Mouse (Mus musculus) neural tube, embryonic 15.5 days (tissue): ENCODE data around the gene Gid4. TPM values are rescaled to one million over a fixed set of nuclear protein-coding genes. Genes with fewer than 3 reads are reported as not detected.
"Not testable (repeated sequence)": the region's sequence is repeated elsewhere in the genome, so short reads cannot be mapped to it uniquely, and the experiment has no call there.

ENCODE experiments used
- ATAC-seq: fragments of 200-750 bp; cut with Nextera tagmentation; 2 replicates; pipeline ENCODE4 v1.8.0; 2017; ENCODE audit warnings: mild to moderate bottlenecking, moderate TSS enrichment, moderate library complexity; ENCODE audit not compliant: low FRiP score
- H3K27ac ChIP-seq: fragments of 300-500 bp; sonication (generic); replicated peaks from 2 replicates; pipeline ENCODE4 v1.5.1; 2015; ENCODE audit warnings: mild to moderate bottlenecking, inconsistent platforms
- H3K27me3 ChIP-seq: fragments of 300-500 bp; sonication (generic); replicated peaks from 2 replicates; pipeline ENCODE4 v1.6.1; 2015; ENCODE audit warnings: inconsistent platforms
- H3K36me3 ChIP-seq: fragments of 300-500 bp; sonication (generic); 2 replicates; pipeline ENCODE4 v1.6.1; 2015; ENCODE audit warnings: inconsistent platforms
- H3K4me1 ChIP-seq: fragments of 300-500 bp; sonication (generic); 2 replicates; pipeline ENCODE4 v1.6.1; 2015; ENCODE audit warnings: inconsistent platforms
- H3K4me2 ChIP-seq: fragments of 300-500 bp; sonication (generic); 2 replicates; pipeline ENCODE4 v1.6.1; 2015; ENCODE audit warnings: inconsistent platforms, mild to moderate bottlenecking, moderate library complexity
- H3K4me3 ChIP-seq: fragments of 300-500 bp; sonication (generic); replicated peaks from 2 replicates; pipeline ENCODE4 v1.5.1; 2015; ENCODE audit warnings: mild to moderate bottlenecking, inconsistent platforms
- H3K9ac ChIP-seq: fragments of 300-500 bp; sonication (generic); replicated peaks from 2 replicates; pipeline ENCODE4 v1.6.1; 2015; ENCODE audit warnings: mild to moderate bottlenecking, inconsistent platforms
- H3K9me3 ChIP-seq: fragments of 300-500 bp; sonication (generic); replicated peaks from 2 replicates; pipeline ENCODE4 v1.6.1; 2016; ENCODE audit warnings: inconsistent platforms
- WGBS: fragments of 180-500 bp; shearing (Covaris S2); methylation state at CpG from one replicate; pipeline ENCODE4 v1.1.7; 2015; ENCODE audit warnings: mixed read lengths; 5-methylcytosine and 5-hydroxymethylcytosine counted together
- polyA plus RNA-seq: library from polyadenylated mRNA; unstranded; fragments of >200 nt; fragmentation: Nextera tagmentation; extraction: Ambion mirVana; gene quantifications from 2 replicates; pipeline ENCODE4 v1.2.1, GENCODE M21; 2015

Gid4 gene
- polyA plus RNA-seq, 1 experiment from 2014 or later, result 22.5 TPM

DNA sequence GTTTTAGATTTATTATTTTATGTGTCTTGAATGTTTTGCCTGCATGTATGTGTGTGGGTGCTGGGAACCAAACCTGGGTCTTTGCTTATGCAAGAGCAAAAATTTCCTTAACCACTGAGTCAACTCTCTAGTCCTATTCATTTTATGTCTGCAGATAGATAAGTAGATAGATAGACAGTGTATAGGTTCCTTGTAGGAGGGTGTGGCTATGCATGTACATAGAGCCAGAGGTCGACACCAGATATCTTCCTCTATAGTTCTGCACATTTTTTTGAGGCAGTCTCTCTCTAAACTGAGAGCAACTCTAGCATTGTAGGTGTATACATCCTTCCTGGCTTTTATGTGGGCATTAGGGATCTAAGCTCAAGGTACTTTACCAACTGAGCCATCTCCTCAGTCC, 18.2 kb downstream of the Gid4 start:
- Histone ChIP-seq H3K4me3 (no peak overlapping the region), H3K9ac (no peak overlapping the region), H3K36me3 (peaks cover 71% of the 10 kb centered on the region), H3K4me1 (no peaks in the 10 kb centered on the region), H3K9me3 (no peaks in the 10 kb centered on the region), H3K27ac (no peak overlapping the region), H3K27me3 (no peaks in the 10 kb centered on the region), H3K4me2 (no peak overlapping the region)
- no peak for ATAC-seq
- WGBS, result 97% methylated on average over 1 of the region's 1 CpGs

DNA sequence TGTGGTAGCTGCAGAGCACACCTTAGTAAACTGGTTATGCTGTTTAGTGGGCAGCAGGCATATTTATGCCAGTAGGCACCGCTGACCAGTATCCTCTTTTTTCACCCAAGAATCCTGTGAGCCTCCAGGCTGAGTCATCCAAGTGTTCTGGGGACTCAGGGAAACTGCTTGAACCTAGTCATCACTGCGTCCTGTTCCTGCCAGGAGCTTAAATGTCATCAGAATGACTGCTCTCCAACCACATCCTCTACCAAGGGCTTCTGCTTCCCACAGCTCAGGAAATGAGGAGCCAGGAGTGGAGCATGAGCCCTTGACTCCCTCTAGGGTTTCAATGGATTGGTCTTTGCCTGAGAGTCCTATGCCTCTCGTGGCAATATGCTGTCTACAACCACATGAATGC, 19.7 kb downstream of the Gid4 start:
- Histone ChIP-seq H3K4me1 (no peaks in the 10 kb centered on the region), H3K9ac (no peak overlapping the region), H3K27me3 (no peaks in the 10 kb centered on the region), H3K36me3 (peaks cover 75% of the 10 kb centered on the region), H3K4me2 (no peak overlapping the region), H3K9me3 (no peaks in the 10 kb centered on the region), H3K4me3 (no peak overlapping the region), H3K27ac (no peak overlapping the region)
- no peak for ATAC-seq
- WGBS, result 96% methylated on average over 3 of the region's 3 CpGs

DNA sequence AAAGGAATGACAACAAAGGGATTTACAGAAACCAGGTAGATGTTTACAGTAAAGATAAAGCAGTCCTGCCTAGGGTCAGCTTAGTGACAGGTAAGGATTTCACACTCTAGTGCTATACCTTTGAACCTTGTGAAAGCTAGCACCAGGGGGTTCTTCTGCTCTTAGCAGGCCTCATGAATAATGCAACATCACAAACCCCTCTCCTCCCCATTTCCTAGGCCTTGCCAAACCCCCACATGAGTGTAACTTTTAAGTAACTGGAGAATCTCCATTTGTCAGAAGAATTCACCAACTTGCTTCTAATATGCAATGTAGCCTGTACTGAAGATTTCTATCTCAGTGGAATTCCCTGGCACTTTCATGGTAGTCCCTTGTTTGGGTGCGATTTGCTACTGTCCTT, 22.7 kb downstream of the Gid4 start:
- ATAC-seq, H3K9ac ChIP-seq, H3K27ac ChIP-seq, H3K27me3 ChIP-seq, H3K4me3 ChIP-seq, H3K4me1 ChIP-seq, H3K4me2 ChIP-seq, H3K9me3 ChIP-seq: not testable (repeated sequence)
- 15% methylated on average over 1 of the region's 1 CpGs for WGBS
- peaks cover 75% of the 10 kb centered on the region for H3K36me3 ChIP-seq

DNA sequence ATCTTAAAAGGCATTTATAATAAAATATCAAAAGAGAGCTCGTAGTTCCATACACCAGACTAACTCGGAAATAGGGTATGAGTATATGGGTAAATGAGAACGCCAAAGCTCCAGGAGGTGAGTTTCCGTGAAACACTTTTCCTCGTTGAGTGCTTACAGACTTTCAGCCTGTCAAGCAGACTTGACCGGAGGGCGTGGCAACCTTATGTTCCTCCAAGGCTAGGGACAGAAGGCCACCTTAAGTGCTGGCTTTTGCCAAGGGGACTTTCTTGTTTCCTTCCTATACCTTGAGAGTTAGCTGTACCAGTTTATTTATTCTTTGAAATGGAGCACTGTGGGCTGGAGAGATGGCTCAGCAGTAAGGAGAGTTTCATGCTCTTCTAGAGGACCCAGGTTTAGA, 23.2 kb downstream of the Gid4 start:
- Histone ChIP-seq H3K36me3 (peaks cover 71% of the 10 kb centered on the region), H3K9ac (no peak overlapping the region), H3K4me2 (no peak overlapping the region), H3K4me3 (no peak overlapping the region), H3K4me1 (no peaks in the 10 kb centered on the region), H3K9me3 (no peaks in the 10 kb centered on the region), H3K27ac (no peak overlapping the region), H3K27me3 (no peaks in the 10 kb centered on the region)
- WGBS, result 42% methylated on average over 7 of the region's 7 CpGs
- no peak for ATAC-seq

DNA sequence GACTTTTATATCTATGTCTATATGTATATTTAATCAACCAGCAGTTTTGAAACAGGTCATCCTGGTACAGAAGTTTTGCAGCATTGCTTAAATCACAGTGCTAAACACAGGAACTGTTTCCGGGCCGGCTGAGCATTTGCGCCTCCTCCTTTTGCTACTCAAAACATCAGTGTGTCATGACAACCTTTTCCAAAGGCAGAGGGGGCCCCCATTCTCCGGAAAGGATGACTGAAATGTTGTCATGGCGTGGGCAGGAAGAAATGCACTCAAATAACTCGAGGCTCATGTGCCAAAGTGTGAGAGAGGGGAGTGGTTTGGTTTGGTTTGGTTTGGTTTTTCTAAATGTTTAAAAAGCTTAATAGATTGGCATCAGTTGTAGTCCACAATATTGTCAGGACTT, 26.0 kb downstream of the Gid4 start:
- Histone ChIP-seq H3K4me3 (no peak overlapping the region), H3K9ac (no peak overlapping the region), H3K36me3 (peaks cover 56% of the 10 kb centered on the region), H3K4me1 (no peaks in the 10 kb centered on the region), H3K27me3 (no peaks in the 10 kb centered on the region), H3K9me3 (no peaks in the 10 kb centered on the region), H3K27ac (no peak overlapping the region), H3K4me2 (no peak overlapping the region)
- 91% methylated on average over 6 of the region's 6 CpGs for WGBS
- ATAC-seq, result no peak

DNA sequence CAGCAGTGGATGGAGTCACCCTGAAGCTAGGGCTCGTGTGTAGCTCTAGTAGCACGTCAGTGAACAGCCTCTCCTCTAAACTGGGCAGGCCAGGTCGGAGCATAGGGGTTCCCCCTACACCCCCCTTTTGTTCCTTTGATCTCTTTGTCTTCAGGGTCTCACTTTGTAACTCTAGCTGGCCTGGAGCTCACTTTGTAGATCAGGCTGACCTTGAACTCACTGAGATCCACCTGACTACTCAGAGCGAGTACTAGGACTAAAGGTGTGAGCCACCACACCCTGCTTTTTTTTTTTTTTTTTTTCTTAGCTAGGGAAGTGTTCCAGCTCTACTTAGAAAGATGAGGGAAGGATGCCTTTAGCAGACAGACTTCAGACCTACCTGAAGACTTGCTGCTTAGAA, 27.1 kb downstream of the Gid4 start:
- H3K4me2 ChIP-seq, result no peak overlapping the region
- H3K27me3 ChIP-seq, result no peaks in the 10 kb centered on the region
- no peak overlapping the region for H3K4me3 ChIP-seq
- no peak overlapping the region for H3K27ac ChIP-seq
- H3K9ac ChIP-seq, result no peak overlapping the region
- no peak for ATAC-seq
- H3K9me3 ChIP-seq, result no peaks in the 10 kb centered on the region
- H3K36me3 ChIP-seq, result peaks cover 45% of the 10 kb centered on the region
- 75% methylated on average over 4 of the region's 4 CpGs for WGBS
- H3K4me1 ChIP-seq, result no peaks in the 10 kb centered on the region

DNA sequence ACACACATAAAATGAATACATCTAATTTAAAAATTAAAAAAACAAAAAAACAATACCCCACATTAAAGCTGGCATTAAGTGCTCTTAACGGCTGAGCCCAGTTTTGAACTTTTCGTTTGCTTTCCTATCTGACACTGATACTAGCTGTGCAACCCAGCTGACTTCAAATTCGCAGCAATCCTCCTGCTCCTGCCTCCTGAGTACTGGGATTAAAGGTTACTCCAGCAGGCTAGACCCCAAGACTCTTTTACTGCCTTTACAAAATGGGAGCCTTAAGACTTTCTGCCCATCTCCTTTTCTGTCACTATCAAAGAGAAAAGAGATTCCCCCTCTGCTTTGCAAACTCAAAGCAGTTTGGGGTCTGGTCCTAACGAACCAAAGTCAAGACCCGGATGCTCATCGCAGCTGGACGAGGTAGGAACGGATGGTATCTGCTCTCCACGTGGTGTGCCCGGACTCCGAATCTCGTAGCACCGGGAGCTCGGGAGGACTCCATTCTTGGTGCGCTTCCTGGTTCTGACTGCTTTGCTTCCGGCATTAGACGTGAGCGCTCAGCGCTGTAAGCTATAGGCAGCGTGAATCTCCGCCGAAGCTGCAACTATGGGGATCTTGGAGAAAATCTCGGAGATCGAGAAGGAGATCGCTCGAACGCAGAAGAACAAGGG, 37.3 kb downstream of the Gid4 start, which contains the start of gene Drg2:
TSS of gene Drg2 (plus strand) at position 512 of the 665 bp plus-strand sequence.
- Histone ChIP-seq H3K4me3 (peak within 1 kb of the TSS; percentile 64), H3K9me3 (no peaks in the 10 kb centered on the region), H3K27ac (peak within 1 kb of the TSS; percentile 74), H3K4me1 (peaks cover 22% of the 10 kb centered on the region), H3K36me3 (peaks cover 29% of the 10 kb centered on the region), H3K27me3 (no peaks in the 10 kb centered on the region), H3K4me2 (peak within 1 kb of the TSS; percentile 70), H3K9ac (peak within 1 kb of the TSS; percentile 66)
- peak; percentile 91 for ATAC-seq
- 5% methylated on average over 27 of the region's 27 CpGs for WGBS

DNA sequence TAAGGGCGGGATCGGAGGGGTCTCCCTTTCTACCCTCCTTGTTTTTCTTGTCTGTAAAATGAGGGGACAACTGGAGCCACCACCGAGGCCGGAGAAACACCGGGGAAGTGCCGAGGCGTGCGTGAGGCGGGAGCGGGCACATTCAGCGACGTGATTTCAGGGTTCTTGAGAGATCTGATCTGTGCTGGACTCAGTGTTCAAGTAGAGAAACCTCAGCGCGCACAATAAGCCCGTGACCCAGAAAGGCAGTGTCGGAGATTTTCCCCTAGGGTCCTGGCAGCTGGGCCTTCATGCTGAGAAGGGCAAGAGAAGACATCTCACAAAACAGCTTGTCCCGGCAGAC, 37.8 kb downstream of the Gid4 start:
- H3K27ac ChIP-seq, result peak overlapping the region; percentile 74
- peak overlapping the region; percentile 70 for H3K4me2 ChIP-seq
- H3K4me1 ChIP-seq, result peaks cover 22% of the 10 kb centered on the region
- H3K36me3 ChIP-seq, result peaks cover 34% of the 10 kb centered on the region
- no peaks in the 10 kb centered on the region for H3K9me3 ChIP-seq
- H3K9ac ChIP-seq, result peak overlapping the region; percentile 66
- H3K4me3 ChIP-seq, result peak overlapping the region; percentile 64
- peak; percentile 34; the same call in 1 of the 2 replicates for ATAC-seq
- H3K27me3 ChIP-seq, result no peaks in the 10 kb centered on the region
- under 1% methylated on average over 17 of the region's 17 CpGs for WGBS

DNA sequence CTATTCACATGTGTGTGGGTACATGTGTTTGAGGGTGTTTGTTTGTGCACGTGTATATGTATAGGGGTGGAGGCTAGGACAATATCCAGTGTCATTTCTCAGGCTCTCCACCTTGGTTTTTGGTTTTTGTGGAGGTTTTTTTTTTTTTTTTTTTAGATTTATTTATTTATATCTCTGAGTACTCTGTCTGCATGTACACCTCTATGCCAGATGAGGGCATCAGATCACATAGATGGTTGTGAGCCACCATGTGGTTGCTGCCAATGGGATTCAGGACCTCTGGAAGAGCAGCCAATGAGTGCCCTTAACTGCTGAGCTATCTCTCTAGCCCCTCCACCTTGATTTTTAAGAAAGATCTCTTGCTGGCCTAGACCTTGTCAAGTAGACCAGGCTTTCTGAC, 41.0 kb downstream of the Gid4 start:
- Histone ChIP-seq H3K27ac (no peak overlapping the region), H3K4me3 (no peak overlapping the region), H3K4me2 (no peak overlapping the region), H3K27me3 (no peaks in the 10 kb centered on the region), H3K36me3 (peaks cover 67% of the 10 kb centered on the region), H3K4me1 (peaks cover 22% of the 10 kb centered on the region), H3K9ac (no peak overlapping the region), H3K9me3 (no peaks in the 10 kb centered on the region)
- no peak for ATAC-seq
- WGBS, result 100% methylated on average over 1 of the region's 1 CpGs

DNA sequence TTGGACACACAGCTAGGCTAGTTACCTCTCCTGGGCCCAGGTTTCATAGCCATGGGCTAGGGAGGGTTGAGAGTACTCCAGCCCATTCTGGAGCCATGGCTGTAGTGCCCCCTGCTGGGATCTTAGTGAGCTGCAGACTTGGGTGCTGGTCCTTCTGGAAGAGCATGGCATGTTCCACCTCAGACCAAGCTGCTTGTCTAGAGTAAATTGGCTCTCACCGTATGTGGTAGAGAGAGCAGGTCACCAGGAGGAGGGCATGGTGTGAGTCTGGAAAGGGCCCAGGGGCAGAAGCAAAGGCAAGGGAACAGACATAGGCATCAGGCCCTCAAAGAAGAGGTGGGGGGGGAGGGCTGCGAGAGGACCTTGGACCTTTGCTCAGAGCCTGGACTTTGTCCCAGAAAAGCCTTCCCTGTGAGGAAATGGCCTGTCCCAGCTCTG, 49.0 kb downstream of the Gid4 start:
- no peak for ATAC-seq
- Histone ChIP-seq H3K4me2 (no peak overlapping the region), H3K36me3 (peaks cover 90% of the 10 kb centered on the region), H3K9me3 (no peaks in the 10 kb centered on the region), H3K4me1 (no peaks in the 10 kb centered on the region), H3K4me3 (no peak overlapping the region), H3K27ac (no peak overlapping the region), H3K27me3 (no peaks in the 10 kb centered on the region), H3K9ac (no peak overlapping the region)
- 95% methylated on average over 2 of the region's 2 CpGs for WGBS

DNA sequence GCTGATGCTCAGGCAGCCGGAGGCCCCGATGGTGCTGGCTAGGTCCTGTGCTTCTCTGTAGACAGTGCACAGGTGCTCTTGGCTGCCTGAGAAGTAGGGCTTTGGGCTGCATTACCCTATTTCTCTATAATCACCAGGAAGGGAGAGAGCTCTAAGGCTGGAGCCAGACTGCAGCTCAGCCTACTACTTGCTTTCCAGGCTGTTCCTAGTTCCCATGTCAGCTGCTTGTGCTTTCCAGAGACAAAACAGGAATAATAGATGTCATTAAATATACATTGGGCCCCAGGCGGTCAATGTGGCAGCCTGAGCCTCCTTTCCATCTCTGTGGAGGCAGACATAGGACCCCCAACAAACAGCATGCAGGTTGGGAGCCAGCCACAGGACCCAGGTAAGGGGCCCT, 52.1 kb downstream of the Gid4 start, which contains the start of gene Myo15:
TSS of gene Myo15 (plus strand) at position 301 of the 400 bp plus-strand sequence.
- WGBS, result 69% methylated on average over 3 of the region's 3 CpGs
- ATAC-seq, result no peak
- no peak within 1 kb of the TSS for H3K9ac ChIP-seq
- H3K4me1 ChIP-seq, result no peaks in the 10 kb centered on the region
- H3K27ac ChIP-seq, result no peak within 1 kb of the TSS
- no peaks in the 10 kb centered on the region for H3K9me3 ChIP-seq
- H3K4me3 ChIP-seq, result no peak within 1 kb of the TSS
- H3K27me3 ChIP-seq, result no peaks in the 10 kb centered on the region
- peaks cover 60% of the 10 kb centered on the region for H3K36me3 ChIP-seq
- no peak within 1 kb of the TSS for H3K4me2 ChIP-seq

DNA sequence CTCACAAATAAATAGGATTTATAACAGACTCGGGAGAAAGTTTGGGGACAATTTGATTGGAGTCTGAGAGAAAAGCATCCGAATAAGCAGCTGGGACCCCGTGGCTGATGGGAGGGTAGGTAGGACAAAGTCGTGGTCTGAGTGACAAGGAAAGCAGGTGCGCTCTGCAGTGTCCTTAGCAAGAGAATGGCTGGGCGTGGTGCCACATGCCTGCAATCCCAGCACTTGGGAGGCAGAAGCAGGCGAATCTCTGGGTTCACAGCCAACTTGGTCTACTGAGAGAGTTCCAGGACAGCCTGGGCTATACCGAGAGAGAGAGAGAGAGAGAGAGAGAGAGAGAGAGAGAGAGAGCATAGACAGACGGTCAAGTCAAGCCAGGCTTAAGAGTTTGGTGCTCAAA, 53.8 kb downstream of the Gid4 start:
- no peak overlapping the region for H3K4me3 ChIP-seq
- H3K36me3 ChIP-seq, result peaks cover 42% of the 10 kb centered on the region
- no peak overlapping the region for H3K27ac ChIP-seq
- H3K9me3 ChIP-seq, result no peaks in the 10 kb centered on the region
- no peak overlapping the region for H3K9ac ChIP-seq
- 84% methylated on average over 9 of the region's 9 CpGs for WGBS
- no peak overlapping the region for H3K4me2 ChIP-seq
- no peak for ATAC-seq
- no peaks in the 10 kb centered on the region for H3K27me3 ChIP-seq
- no peaks in the 10 kb centered on the region for H3K4me1 ChIP-seq
